9 mouse cellular contexts compared by ENCODE assay signal in the genomic region with DNA sequence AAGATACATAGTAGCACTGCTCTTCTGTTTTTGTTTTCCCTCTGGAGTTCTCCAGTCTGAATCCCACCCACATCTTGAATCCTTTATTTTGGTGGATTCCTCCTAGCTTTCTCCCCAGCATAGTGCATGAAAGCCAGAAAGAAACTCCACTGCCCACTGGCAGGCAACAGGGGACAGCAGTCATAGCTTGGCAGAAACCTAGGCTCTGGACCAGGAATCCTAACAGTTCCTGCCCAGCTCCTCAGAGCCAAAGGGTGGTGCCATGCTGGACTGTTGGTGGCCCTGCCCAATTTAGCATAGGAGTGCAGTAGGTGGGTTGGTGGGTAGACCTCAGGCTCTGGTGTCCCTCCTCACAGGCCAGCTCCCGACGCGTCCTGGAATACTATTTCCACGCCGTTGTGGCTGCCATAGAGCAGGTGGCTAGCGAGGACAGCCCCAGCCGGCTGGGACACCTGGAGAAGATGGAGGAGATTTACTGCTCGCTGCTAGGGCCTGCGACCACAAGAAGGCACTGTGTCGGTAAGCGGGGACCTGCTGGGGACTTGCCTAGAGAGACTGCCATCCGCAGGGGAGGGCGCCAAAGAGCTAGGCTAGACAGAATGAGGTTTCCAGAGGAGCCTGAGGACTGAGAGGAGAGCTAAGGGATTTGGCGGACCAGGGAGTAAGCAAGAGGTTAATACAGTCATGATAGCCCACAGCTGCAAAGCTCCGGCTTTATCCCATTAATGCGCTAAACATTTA. TPM values are rescaled to one million over a fixed set of nuclear protein-coding genes. Genes with fewer than 3 reads are reported as not detected.
A peak's percentile ranks its signal among the peaks of the same experiment; 100 is the strongest.
DNase-seq lines count a peak whose midpoint lies in the region; ATAC-seq and TF ChIP-seq lines count a peak whose summit lies in the region.
"Had no signal": no experiment of that assay in that cellular context is flagged by ENCODE, and none has a peak within 500 bp of the region (broad histone marks: within the 10 kb centered on the region; RNA-seq: fewer than 3 reads in every experiment).

No protein-coding gene starts in this region.

- H3ac ChIP-seq in myocyte (ENCODE audit: control insufficient read depth, insufficient read length) = no peak overlapping the region

- no peak overlapping the region for H3K4me2 ChIP-seq in forebrain, embryonic 14.5 days (ENCODE audit: low read length)
- no peak overlapping the region for H3K4me2 ChIP-seq in forebrain, embryonic 15.5 days (replicated peaks)
- H3K4me2 ChIP-seq in myocyte (ENCODE audit: low read depth) = peak overlapping the region; percentile 49
- H3K4me2 ChIP-seq: heart, embryonic 13.5 days had no signal

- no peak overlapping the region for H3K27ac ChIP-seq in forebrain, embryonic 14.5 days (ENCODE audit: low read depth, low read length)
- H3K27ac ChIP-seq in forebrain, embryonic 15.5 days (replicated peaks) = no peak overlapping the region
- H3K27ac ChIP-seq: heart, embryonic 13.5 days had no signal

- no peak for TF ChIP-seq POLR2A in myocyte (IDR thresholded peaks at IDR 0.05; ENCODE audit: insufficient read length, low read depth)

- H3K9ac ChIP-seq in forebrain, embryonic 14.5 days (ENCODE audit: low read length) = no peak overlapping the region
- no peak overlapping the region for H3K9ac ChIP-seq in forebrain, embryonic 15.5 days (replicated peaks)
- H3K9ac ChIP-seq: heart, embryonic 13.5 days had no signal

- no peaks in the 10 kb centered on the region for H3K27me3 ChIP-seq in forebrain, embryonic 14.5 days (replicated peaks; ENCODE audit: control insufficient read depth, insufficient read depth, low read length)
- no peaks in the 10 kb centered on the region for H3K27me3 ChIP-seq in forebrain, embryonic 15.5 days
- peaks cover 27% of the 10 kb centered on the region for H3K27me3 ChIP-seq in myocyte (ENCODE audit: control insufficient read depth, insufficient read depth, insufficient read length)

- H3K36me3 ChIP-seq in forebrain, embryonic 14.5 days (ENCODE audit: control insufficient read depth, insufficient read depth, low read length) = no peaks in the 10 kb centered on the region
- no peaks in the 10 kb centered on the region for H3K36me3 ChIP-seq in forebrain, embryonic 15.5 days
- no peaks in the 10 kb centered on the region for H3K36me3 ChIP-seq in myocyte (ENCODE audit: control insufficient read depth, insufficient read depth)
- H3K36me3 ChIP-seq: heart, embryonic 13.5 days had no signal

- no peaks in the 10 kb centered on the region for H3K4me1 ChIP-seq in forebrain, embryonic 14.5 days (ENCODE audit: control insufficient read depth, insufficient read depth, low read length)
- no peaks in the 10 kb centered on the region for H3K4me1 ChIP-seq in forebrain, embryonic 15.5 days

- peak; percentile 28 for DNase-seq in forebrain, embryonic 14.5 days (ENCODE audit: low spot score)
- DNase-seq in A20 (ENCODE audit: low read depth, low spot score) = peak; percentile 41
- peak; percentile 65 for DNase-seq in cerebellum, adult 11-12 months
- peak; percentile 16 to 18 for DNase-seq in gastrocnemius, adult 8-10 months (ENCODE audit: low spot score in 2 of 2)
- peak; percentile 63 to 73 for DNase-seq in layer of hippocampus, postnatal 10 days (ENCODE audit: low spot score in 2 of 2)

- no peak for ATAC-seq in forebrain, embryonic 14.5 days
- ATAC-seq in forebrain, embryonic 15.5 days (replicated peaks) = no peak
- ATAC-seq in granulocyte monocyte progenitor cell, adult 5-6 weeks (replicated peaks; ENCODE audit: poor library complexity, severe bottlenecking) = no peak

- H3K9me3 ChIP-seq in forebrain, embryonic 14.5 days (replicated peaks; ENCODE audit: control insufficient read depth, low read length) = no peaks in the 10 kb centered on the region
- H3K9me3 ChIP-seq in forebrain, embryonic 15.5 days = no peaks in the 10 kb centered on the region
- H3K9me3 ChIP-seq: heart, embryonic 13.5 days had no signal

- no peak overlapping the region for H3K4me3 ChIP-seq in forebrain, embryonic 14.5 days (ENCODE audit: low read depth, low read length)
- no peak overlapping the region for H3K4me3 ChIP-seq in forebrain, embryonic 15.5 days
- H3K4me3 ChIP-seq in myocyte = no peak overlapping the region
- H3K4me3 ChIP-seq: heart, embryonic 13.5 days had no signal

- no peaks in the 10 kb centered on the region for H3K79me2 ChIP-seq in myocyte (ENCODE audit: control insufficient read depth, insufficient read depth)

- WGBS in forebrain, embryonic 14.5 days = 27% methylated on average over 16 of the region's 16 CpGs
- WGBS in forebrain, embryonic 15.5 days = 31% methylated on average over 16 of the region's 16 CpGs

TF ChIP-seq in myocyte, 11 proteins besides CTCF, POLR2A, EP300 and RAD21:
- TF ChIP-seq MYOD1 (IDR thresholded peaks at IDR 0.05; ENCODE audit: control insufficient read depth in 1 of 3, insufficient read length in 2 of 3, low read depth in 2 of 3) = no peak
- no peak for TF ChIP-seq SRF (IDR thresholded peaks at IDR 0.05; ENCODE audit: control insufficient read depth, insufficient read length, low read depth)
- TF ChIP-seq POLR2AphosphoS2 (IDR thresholded peaks at IDR 0.05; ENCODE audit: insufficient read length, low read depth) = no peak
- no peak for TF ChIP-seq TCF3 (IDR thresholded peaks at IDR 0.05; ENCODE audit: insufficient read length, low read depth)
- TF ChIP-seq MAX (IDR thresholded peaks at IDR 0.05; ENCODE audit: low read depth) = no peak
- no peak for TF ChIP-seq TCF12 (IDR thresholded peaks at IDR 0.05; ENCODE audit: insufficient read depth, poor library complexity, severe bottlenecking)
- TF ChIP-seq MYOG (IDR thresholded peaks at IDR 0.05; ENCODE audit: control insufficient read depth in 1 of 3, insufficient read depth in 1 of 3, insufficient read length in 2 of 3, low read depth in 2 of 3) = no peak
- no peak for TF ChIP-seq USF1 (IDR thresholded peaks at IDR 0.05; ENCODE audit: low read depth)
- TF ChIP-seq CEBPB (IDR thresholded peaks at IDR 0.05; ENCODE audit: insufficient read depth, poor library complexity, severe bottlenecking) = no peak
- no peak for TF ChIP-seq E2F4 (IDR thresholded peaks at IDR 0.05; ENCODE audit: insufficient read depth)
- TF ChIP-seq REST (IDR thresholded peaks at IDR 0.05; ENCODE audit: insufficient read depth, insufficient read length) = no peak

RNA-seq across cellular contexts. Expression of gene Mfsd6l, which starts 24.8 kb away (rescaled TPM):
- not detected in 2 replicates for polyA plus RNA-seq in forebrain, embryonic 14.5 days (2014; fragmentation: Nextera tagmentation; extraction: Ambion mirVana)
- not detected in 2 replicates for polyA plus RNA-seq in forebrain, embryonic 15.5 days (2015; fragmentation: Nextera tagmentation; extraction: Ambion mirVana)
- not detected for total RNA-seq in gastrocnemius, adult 8-10 months (2022)
- under 1 TPM; 0.16 to 0.23 TPM for total RNA-seq in layer of hippocampus, postnatal 10 days (2021)
- polyA plus RNA-seq in myocyte (2012; fragmentation: generic; extraction: Trizol) = not detected
- 0.88 TPM in 1 of 2 replicates, not detected in the other for total RNA-seq in granulocyte monocyte progenitor cell, adult 5-6 weeks (2014; fragmentation: Nextera tagmentation)
- 0.26 TPM in 1 of 2 replicates, not detected in the other for total RNA-seq in granulocyte monocyte progenitor cell, adult 5-6 weeks (2017)
- polyA plus RNA-seq: heart, embryonic 13.5 days had no signal

RNA-seq across cellular contexts. Expression of gene Pik3r6, which starts 28.4 kb away (rescaled TPM):
- polyA plus RNA-seq in forebrain, embryonic 14.5 days (2014; fragmentation: Nextera tagmentation; extraction: Ambion mirVana) = 1.3 and 1.4 TPM in 2 replicates
- polyA plus RNA-seq in forebrain, embryonic 15.5 days (2015; fragmentation: Nextera tagmentation; extraction: Ambion mirVana) = 1.4 and 2.3 TPM in 2 replicates
- 1 to 10 TPM in 1 of 4 experiments, under 1 TPM in 3; 0.58 to 1.2 (median 0.74) TPM for total RNA-seq in gastrocnemius, adult 8-10 months (2022)
- total RNA-seq in layer of hippocampus, postnatal 10 days (2021) = 1 to 10 TPM; 2.0 to 2.5 TPM
- 0.05 TPM for polyA plus RNA-seq in myocyte (2012; fragmentation: generic; extraction: Trizol)
- total RNA-seq in granulocyte monocyte progenitor cell, adult 5-6 weeks (2014; fragmentation: Nextera tagmentation) = 5.7 and 7.8 TPM in 2 replicates
- 9.7 and 16.4 TPM in 2 replicates for total RNA-seq in granulocyte monocyte progenitor cell, adult 5-6 weeks (2017)

RNA-seq across cellular contexts. Expression of gene Ccdc42, which starts 55.6 kb away (rescaled TPM):
- 0.31 and 0.39 TPM in 2 replicates for polyA plus RNA-seq in forebrain, embryonic 14.5 days (2014; fragmentation: Nextera tagmentation; extraction: Ambion mirVana)
- 0.18 and 0.45 TPM in 2 replicates for polyA plus RNA-seq in forebrain, embryonic 15.5 days (2015; fragmentation: Nextera tagmentation; extraction: Ambion mirVana)
- not detected for total RNA-seq in gastrocnemius, adult 8-10 months (2022)
- total RNA-seq in layer of hippocampus, postnatal 10 days (2021) = under 1 TPM; 0.49 to 0.87 TPM
- polyA plus RNA-seq in myocyte (2012; fragmentation: generic; extraction: Trizol) = not detected
- not detected in 2 replicates for total RNA-seq in granulocyte monocyte progenitor cell, adult 5-6 weeks (2014; fragmentation: Nextera tagmentation)
- total RNA-seq in granulocyte monocyte progenitor cell, adult 5-6 weeks (2017) = not detected in 2 replicates

Comparison
In these comparisons a context has a peak if more than half of its experiments do, and no peak if none do; other contexts are left out.
1. DNase-seq: peak in every context shown above with its lines; median percentile 68 in layer of hippocampus, postnatal 10 days; 65 in cerebellum, adult 11-12 months; 41 in A20; 28 in forebrain, embryonic 14.5 days; 17 in gastrocnemius, adult 8-10 months.